Mouse (Mus musculus): Measurements from ENCODE around the gene Ankrd11. TPM values are rescaled to one million over a fixed set of nuclear protein-coding genes. Genes with fewer than 3 reads are reported as not detected.

Ankrd11 gene
- polyA plus RNA-seq, 1 experiment from 2014 or later = 108 TPM

DNA sequence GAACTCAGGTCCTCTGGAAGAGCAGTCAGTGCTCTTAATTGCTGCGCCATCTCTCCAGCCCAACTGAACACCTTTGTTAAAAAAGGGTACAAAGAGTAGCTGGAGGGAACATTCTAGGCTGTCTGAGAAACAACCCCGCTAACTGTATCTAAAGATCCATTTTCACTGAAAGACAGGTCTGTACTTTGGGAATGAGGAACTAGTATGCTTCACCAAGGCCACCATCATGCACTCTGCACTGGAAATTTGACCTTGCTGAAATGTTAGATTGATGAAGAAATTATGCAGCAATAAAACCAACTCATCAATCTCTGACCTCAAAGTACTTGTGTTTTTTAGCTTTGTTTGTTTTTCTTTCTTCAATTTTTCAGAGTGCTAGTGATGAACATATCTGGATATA, 17.9 kb downstream of the Ankrd11 start:
- H3K27ac ChIP-seq = no peak overlapping the region
- H3K27me3 ChIP-seq = no peaks in the 10 kb centered on the region
- peaks cover 10% of the 10 kb centered on the region for H3K36me3 ChIP-seq
- no peaks in the 10 kb centered on the region for H3K9me3 ChIP-seq
- WGBS = 94% methylated on average over 2 of the region's 2 CpGs
- no peak overlapping the region for H3K9ac ChIP-seq (replicated peaks)
- no peak overlapping the region for H3K4me3 ChIP-seq (replicated peaks)
- H3K4me1 ChIP-seq (replicated peaks) = peaks cover 19% of the 10 kb centered on the region; the same call in 1 of the 2 replicates
- ATAC-seq (ENCODE audit: insufficient number of reproducible peaks, insufficient read depth, low FRiP score, low TSS enrichment, low read depth) = no peak
- no peak overlapping the region for H3K4me2 ChIP-seq

DNA sequence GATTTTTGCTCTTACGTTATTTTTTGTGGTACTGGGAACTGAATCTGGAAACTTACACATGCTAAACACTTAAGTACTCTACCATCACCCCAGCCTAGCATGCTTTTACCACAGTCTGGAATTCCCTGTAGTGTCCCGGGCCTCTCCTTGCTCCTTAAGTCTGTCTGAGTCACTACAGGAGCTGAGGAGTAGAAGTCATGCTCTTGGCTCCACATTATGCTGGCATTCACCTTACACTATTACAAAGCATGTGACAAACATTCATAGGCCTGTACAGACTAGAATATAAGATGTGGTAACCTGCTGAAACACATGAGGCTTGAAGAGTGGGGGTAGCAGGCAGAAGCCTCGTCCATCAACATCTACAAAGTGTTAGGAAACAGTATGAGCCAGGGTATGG, 19.4 kb downstream of the Ankrd11 start:
- Histone ChIP-seq H3K4me2 (no peak overlapping the region), H3K9me3 (no peaks in the 10 kb centered on the region), H3K4me3 (replicated peaks) (no peak overlapping the region), H3K27me3 (no peaks in the 10 kb centered on the region), H3K9ac (replicated peaks) (no peak overlapping the region), H3K4me1 (replicated peaks) (peaks cover 34% of the 10 kb centered on the region), H3K27ac (no peak overlapping the region; the same call in 1 of the 2 replicates), H3K36me3 (peaks cover 6% of the 10 kb centered on the region)
- ATAC-seq (ENCODE audit: insufficient number of reproducible peaks, insufficient read depth, low FRiP score, low TSS enrichment, low read depth) = no peak
- WGBS = 82% methylated on average over 3 of the region's 3 CpGs

DNA sequence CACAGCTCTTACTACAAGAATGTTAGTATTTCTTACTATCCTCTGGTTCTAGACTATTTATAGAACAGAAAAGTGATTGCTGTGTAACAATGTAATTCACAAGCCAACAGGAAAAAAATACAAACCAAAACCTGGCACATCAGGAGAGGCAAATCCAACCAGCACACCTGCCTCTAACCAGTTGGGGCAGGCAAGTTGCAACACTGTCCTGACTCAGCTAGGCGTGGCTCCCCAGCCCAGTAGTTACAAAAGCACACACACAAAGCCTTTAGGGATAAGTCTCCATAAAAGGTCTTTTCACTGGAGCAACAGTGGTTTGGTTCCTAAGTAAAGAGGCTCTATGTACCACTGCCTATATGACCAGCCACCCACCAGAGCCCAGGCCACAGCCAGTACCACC, 20.8 kb downstream of the Ankrd11 start:
- no peak overlapping the region for H3K4me2 ChIP-seq
- H3K4me1 ChIP-seq (replicated peaks) = peaks cover 34% of the 10 kb centered on the region
- no peak overlapping the region for H3K27ac ChIP-seq
- no peaks in the 10 kb centered on the region for H3K9me3 ChIP-seq
- H3K27me3 ChIP-seq = no peaks in the 10 kb centered on the region
- 85% methylated on average over 1 of the region's 1 CpGs for WGBS
- peaks cover 10% of the 10 kb centered on the region; the same call in 1 of the 2 replicates for H3K36me3 ChIP-seq
- H3K4me3 ChIP-seq (replicated peaks) = no peak overlapping the region
- ATAC-seq (ENCODE audit: insufficient number of reproducible peaks, insufficient read depth, low FRiP score, low TSS enrichment, low read depth) = no peak
- no peak overlapping the region for H3K9ac ChIP-seq (replicated peaks)

DNA sequence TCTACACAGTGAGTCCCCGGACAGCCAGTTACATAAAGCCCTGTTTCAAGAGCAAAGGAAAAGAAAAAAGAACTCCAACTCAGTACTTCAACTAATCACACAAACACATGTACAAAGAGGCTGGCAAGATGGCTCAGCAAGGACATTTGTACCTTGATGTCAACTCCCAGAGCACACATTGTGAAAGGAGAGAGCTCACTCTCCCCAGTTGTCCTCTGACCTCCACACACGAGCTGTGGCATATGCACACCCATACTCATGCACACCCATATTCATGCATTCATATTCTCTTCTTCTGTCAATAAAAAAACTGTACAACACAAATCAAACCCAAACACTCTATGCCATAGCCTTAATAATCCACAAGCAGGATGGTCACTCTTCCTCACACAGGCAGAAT, 21.2 kb downstream of the Ankrd11 start:
- no peaks in the 10 kb centered on the region for H3K9me3 ChIP-seq
- 77% methylated on average over 2 of the region's 2 CpGs for WGBS

DNA sequence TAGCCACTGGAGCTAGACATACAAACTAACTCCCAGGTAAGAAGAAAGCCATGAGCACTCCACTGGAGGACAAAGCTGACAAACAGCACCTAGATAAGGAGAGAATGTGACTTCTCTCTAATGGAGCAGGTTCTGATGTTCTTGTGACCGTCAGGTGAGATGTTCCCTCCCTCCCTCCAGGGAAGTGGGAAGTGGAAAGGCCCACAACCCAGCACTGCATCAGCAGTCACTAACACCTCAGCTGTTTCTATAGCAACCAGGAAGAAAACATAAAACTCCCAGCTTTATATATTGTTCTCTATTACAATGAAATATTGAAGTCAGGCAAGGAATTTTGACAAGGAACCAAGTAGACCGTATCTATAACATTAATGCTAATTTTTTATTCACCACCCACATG, 22.0 kb downstream of the Ankrd11 start:
- Histone ChIP-seq H3K36me3 (peaks cover 10% of the 10 kb centered on the region; the same call in 1 of the 2 replicates), H3K27me3 (no peaks in the 10 kb centered on the region), H3K9me3 (no peaks in the 10 kb centered on the region), H3K4me3 (replicated peaks) (no peak overlapping the region), H3K4me1 (replicated peaks) (peaks cover 41% of the 10 kb centered on the region), H3K4me2 (no peak overlapping the region), H3K27ac (no peak overlapping the region), H3K9ac (replicated peaks) (no peak overlapping the region)
- WGBS = 73% methylated on average over 2 of the region's 2 CpGs
- ATAC-seq (ENCODE audit: insufficient number of reproducible peaks, insufficient read depth, low FRiP score, low TSS enrichment, low read depth) = no peak

More for the DNA sequence above, 21.2 kb downstream of the Ankrd11 start:
- Histone ChIP-seq H3K27me3 (no peaks in the 10 kb centered on the region), H3K27ac (0 out of 2 replicates have a peak overlapping the region, but pooled peaks have one; percentile 9), H3K9ac (replicated peaks) (no peak overlapping the region), H3K36me3 (peaks cover 10% of the 10 kb centered on the region; the same call in 1 of the 2 replicates), H3K4me3 (replicated peaks) (no peak overlapping the region), H3K4me2 (no peak overlapping the region), H3K4me1 (replicated peaks) (peaks cover 34% of the 10 kb centered on the region)
- ATAC-seq (ENCODE audit: insufficient number of reproducible peaks, insufficient read depth, low FRiP score, low TSS enrichment, low read depth) = no peak

DNA sequence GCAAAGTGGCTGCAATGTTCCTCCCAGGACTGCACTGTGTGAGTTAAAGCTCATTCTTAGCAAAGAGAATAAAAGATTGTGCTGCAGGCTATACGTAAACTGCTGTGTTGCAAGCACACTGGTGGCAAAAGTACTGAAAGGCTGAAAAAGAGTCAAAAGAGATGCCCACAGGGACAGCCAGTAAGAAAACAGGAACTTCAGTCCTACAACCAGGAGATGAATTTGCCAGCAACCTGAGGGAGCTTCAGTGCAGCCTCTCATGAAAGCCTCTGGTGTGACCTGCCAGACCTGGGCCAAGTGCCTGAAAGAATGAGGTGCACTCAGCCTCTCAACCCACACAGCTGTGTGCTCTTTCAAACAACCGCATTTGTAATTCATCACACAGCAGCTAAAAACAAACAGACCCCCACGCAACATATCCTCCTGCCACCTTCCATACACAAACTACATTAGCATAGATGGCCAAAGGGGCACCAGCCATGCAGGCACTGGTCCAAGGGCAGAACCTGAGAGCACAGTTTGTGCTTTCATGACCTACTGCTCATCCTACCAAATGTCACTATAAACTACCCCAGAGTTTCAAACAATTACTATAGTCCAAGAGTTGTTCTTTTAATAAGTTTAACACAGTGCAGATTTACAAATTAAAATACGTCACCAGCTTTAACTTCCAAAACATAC, 23.5 kb downstream of the Ankrd11 start:
- Histone ChIP-seq H3K9ac (replicated peaks) (no peak overlapping the region), H3K4me2 (no peak overlapping the region), H3K36me3 (0 out of 2 replicates have a peak, but pooled peaks cover 5% of the 10 kb centered on the region), H3K27ac (no peak overlapping the region), H3K4me3 (replicated peaks) (no peak overlapping the region), H3K27me3 (no peaks in the 10 kb centered on the region), H3K9me3 (no peaks in the 10 kb centered on the region), H3K4me1 (replicated peaks) (peaks cover 41% of the 10 kb centered on the region)
- ATAC-seq (ENCODE audit: insufficient number of reproducible peaks, insufficient read depth, low FRiP score, low TSS enrichment, low read depth) = no peak
- WGBS = 81% methylated on average over 4 of the region's 4 CpGs

DNA sequence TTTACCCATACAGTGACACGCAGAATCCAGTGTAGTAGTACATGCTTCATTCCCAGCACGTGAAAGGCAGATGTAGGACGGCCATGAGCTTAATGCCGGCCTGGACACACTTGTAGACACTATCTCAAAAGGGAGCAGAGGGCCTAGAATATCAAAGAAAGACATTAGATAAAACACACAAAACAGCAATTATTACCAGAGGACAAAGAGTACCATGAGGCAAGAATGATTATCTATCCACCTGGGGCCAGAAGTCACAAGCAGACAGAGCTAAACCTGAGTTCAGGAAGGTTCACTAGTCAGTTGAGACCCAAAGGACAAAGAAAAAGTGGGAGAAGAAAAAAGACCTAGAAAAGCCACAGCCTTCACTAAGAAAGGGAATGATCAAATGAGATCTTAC, 24.9 kb downstream of the Ankrd11 start:
- H3K4me3 ChIP-seq (replicated peaks) = no peak overlapping the region
- ATAC-seq (ENCODE audit: insufficient number of reproducible peaks, insufficient read depth, low FRiP score, low TSS enrichment, low read depth) = no peak
- WGBS = 93% methylated on average over 4 of the region's 4 CpGs

DNA sequence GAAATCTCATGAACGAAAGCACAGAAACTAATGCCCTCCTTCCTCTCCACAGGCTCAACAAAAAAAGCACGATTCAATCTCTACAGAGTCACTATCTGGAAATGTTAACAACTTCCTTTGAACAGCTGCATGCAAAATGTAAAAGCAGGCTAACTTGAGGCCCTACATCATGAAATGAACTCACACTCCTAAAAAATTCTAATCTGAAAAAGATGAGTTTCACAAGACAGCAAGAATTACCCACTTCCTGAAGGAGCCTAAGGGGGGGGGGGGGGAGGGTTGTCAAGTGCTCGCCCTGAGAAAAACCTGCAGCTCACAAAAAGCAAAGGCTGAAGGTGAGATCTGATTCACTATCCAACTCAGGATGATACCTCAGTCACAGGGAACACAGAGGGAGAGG, 27.0 kb downstream of the Ankrd11 start:
- Histone ChIP-seq H3K27ac (no peak overlapping the region), H3K4me2 (no peak overlapping the region), H3K9me3 (no peaks in the 10 kb centered on the region), H3K36me3 (0 out of 2 replicates have a peak, but pooled peaks cover 5% of the 10 kb centered on the region), H3K4me3 (replicated peaks) (no peak overlapping the region), H3K27me3 (no peaks in the 10 kb centered on the region), H3K9ac (replicated peaks) (no peak overlapping the region), H3K4me1 (replicated peaks) (peaks cover 23% of the 10 kb centered on the region)
- 62% methylated on average over 3 of the region's 3 CpGs for WGBS
- no peak for ATAC-seq (ENCODE audit: insufficient number of reproducible peaks, insufficient read depth, low FRiP score, low TSS enrichment, low read depth)

More for the DNA sequence above, 24.9 kb downstream of the Ankrd11 start:
- no peak overlapping the region for H3K27ac ChIP-seq
- H3K9me3 ChIP-seq = no peaks in the 10 kb centered on the region
- H3K4me2 ChIP-seq = no peak overlapping the region
- no peak overlapping the region for H3K9ac ChIP-seq (replicated peaks)
- H3K36me3 ChIP-seq = 0 out of 2 replicates have a peak, but pooled peaks cover 5% of the 10 kb centered on the region
- no peaks in the 10 kb centered on the region for H3K27me3 ChIP-seq
- peaks cover 36% of the 10 kb centered on the region for H3K4me1 ChIP-seq (replicated peaks)

DNA sequence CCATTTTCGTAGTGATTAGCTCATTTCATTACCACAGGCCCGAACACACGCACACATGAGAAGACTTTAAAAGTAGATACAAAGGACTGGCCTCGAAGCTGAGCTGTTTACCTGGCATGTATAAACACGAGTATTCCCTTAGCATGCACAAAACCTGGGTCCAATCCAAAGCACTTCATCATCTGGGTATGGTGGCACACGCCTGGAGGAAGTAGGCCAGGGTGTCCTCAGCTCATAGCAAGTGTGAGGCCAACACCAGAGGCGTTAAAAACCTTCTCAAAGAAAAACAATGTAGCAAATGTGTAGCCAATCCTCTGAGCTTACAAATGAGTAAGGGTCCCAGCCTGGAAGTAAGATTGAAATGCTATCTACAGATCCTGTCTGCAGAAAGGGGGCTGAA, 27.6 kb downstream of the Ankrd11 start:
- Histone ChIP-seq H3K9ac (replicated peaks) (no peak overlapping the region), H3K4me3 (replicated peaks) (no peak overlapping the region), H3K4me2 (no peak overlapping the region), H3K27me3 (no peaks in the 10 kb centered on the region), H3K27ac (0 out of 2 replicates have a peak overlapping the region, but pooled peaks have one; percentile 56), H3K36me3 (0 out of 2 replicates have a peak, but pooled peaks cover 7% of the 10 kb centered on the region), H3K9me3 (no peaks in the 10 kb centered on the region), H3K4me1 (replicated peaks) (peaks cover 23% of the 10 kb centered on the region)
- WGBS = 76% methylated on average over 7 of the region's 7 CpGs
- ATAC-seq (ENCODE audit: insufficient number of reproducible peaks, insufficient read depth, low FRiP score, low TSS enrichment, low read depth) = no peak

DNA sequence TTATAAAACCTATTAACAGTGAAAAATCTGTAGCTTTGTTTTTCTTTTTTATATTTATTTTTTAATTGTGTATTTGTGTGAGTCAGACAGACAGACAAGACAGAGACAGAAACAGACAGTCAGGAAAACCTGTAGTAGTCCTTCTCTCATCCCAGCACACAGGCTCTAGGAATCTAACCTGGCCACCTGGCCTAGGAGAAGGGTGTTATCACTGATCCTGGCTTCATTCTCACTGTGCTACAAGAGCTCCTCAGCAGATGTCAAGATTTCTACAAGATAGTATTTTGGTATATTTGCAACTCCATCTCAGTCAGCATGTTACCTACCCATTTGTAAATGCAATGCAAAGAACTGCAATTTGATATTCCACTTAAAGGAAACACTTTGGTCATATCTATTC, 30.8 kb downstream of the Ankrd11 start:
- H3K9ac ChIP-seq (replicated peaks) = no peak overlapping the region
- H3K9me3 ChIP-seq = no peaks in the 10 kb centered on the region
- ATAC-seq (ENCODE audit: insufficient number of reproducible peaks, insufficient read depth, low FRiP score, low TSS enrichment, low read depth) = no peak
- H3K27ac ChIP-seq = no peak overlapping the region
- 0 out of 2 replicates have a peak, but pooled peaks cover 2% of the 10 kb centered on the region for H3K36me3 ChIP-seq
- H3K4me3 ChIP-seq (replicated peaks) = no peak overlapping the region
- H3K27me3 ChIP-seq = no peaks in the 10 kb centered on the region
- H3K4me2 ChIP-seq = no peak overlapping the region
- H3K4me1 ChIP-seq (replicated peaks) = peaks cover 17% of the 10 kb centered on the region

DNA sequence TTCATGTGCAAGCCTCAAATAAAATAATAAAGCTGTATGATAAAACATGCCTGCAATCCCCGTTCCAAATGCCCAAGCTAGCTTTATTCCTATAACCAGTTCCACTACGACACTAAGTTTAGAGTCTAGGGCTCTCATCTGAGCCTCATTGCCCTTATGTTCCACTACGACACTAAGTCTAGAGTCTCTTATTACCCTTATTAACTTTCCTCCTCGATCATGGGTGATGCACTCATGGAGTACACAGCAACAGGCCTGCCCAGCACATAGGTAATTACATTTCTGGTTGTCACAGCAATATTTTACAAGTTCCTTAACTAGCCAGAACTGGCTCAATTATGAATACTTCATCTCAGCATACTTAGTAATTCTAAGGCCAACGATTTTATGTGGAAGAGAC, 36.3 kb downstream of the Ankrd11 start:
- Histone ChIP-seq H3K9ac (replicated peaks) (no peak overlapping the region), H3K4me3 (replicated peaks) (no peak overlapping the region), H3K9me3 (no peaks in the 10 kb centered on the region), H3K27me3 (no peaks in the 10 kb centered on the region), H3K4me1 (replicated peaks) (peaks cover 36% of the 10 kb centered on the region), H3K36me3 (0 out of 2 replicates have a peak, but pooled peaks cover 2% of the 10 kb centered on the region), H3K4me2 (no peak overlapping the region), H3K27ac (peak overlapping the region; percentile 13; the same call in 1 of the 2 replicates)
- ATAC-seq (ENCODE audit: insufficient number of reproducible peaks, insufficient read depth, low FRiP score, low TSS enrichment, low read depth) = no peak
- WGBS = 75% methylated on average over 5 of the region's 5 CpGs
